ENCODE assay signal across 21 mouse cellular contexts in genomic region chr3:51555583-51555982, GRCm38 (mm10). TPM values are rescaled to one million over a fixed set of nuclear protein-coding genes. Genes with fewer than 3 reads are reported as not detected.
DNase-seq lines count a peak whose midpoint lies in the region; ATAC-seq lines count a peak whose summit lies in the region.
"Had no signal": no experiment of that assay in that cellular context is flagged by ENCODE, and none has a peak within 500 bp of the region (broad histone marks: within the 10 kb centered on the region; RNA-seq: fewer than 3 reads in every experiment).

No protein-coding gene starts in this region.

- no peaks in the 10 kb centered on the region for H3K27me3 ChIP-seq in forebrain, embryonic 10.5 days (ENCODE audit: poor library complexity, severe bottlenecking)
- no peaks in the 10 kb centered on the region for H3K27me3 ChIP-seq in forebrain, embryonic 13.5 days
- no peaks in the 10 kb centered on the region for H3K27me3 ChIP-seq in midbrain, embryonic 14.5 days (ENCODE audit: control insufficient read depth, insufficient read depth, low read length)
- H3K27me3 ChIP-seq: heart, embryonic 13.5 days; midbrain, embryonic 13.5 days had no signal

- 73% methylated on average over 8 of the region's 8 CpGs for WGBS in forebrain, embryonic 10.5 days
- WGBS in forebrain, embryonic 13.5 days = 59% methylated on average over 8 of the region's 8 CpGs
- WGBS in midbrain, embryonic 14.5 days = 70% methylated on average over 8 of the region's 8 CpGs

- H3K4me2 ChIP-seq in forebrain, embryonic 13.5 days = no peak overlapping the region
- no peak overlapping the region for H3K4me2 ChIP-seq in midbrain, embryonic 14.5 days (ENCODE audit: low read length)
- H3K4me2 ChIP-seq: heart, embryonic 13.5 days; liver, embryonic 11.5 days; midbrain, embryonic 13.5 days had no signal

- peaks cover 55% of the 10 kb centered on the region for H3K4me1 ChIP-seq in forebrain, embryonic 10.5 days
- H3K4me1 ChIP-seq in forebrain, embryonic 13.5 days = peaks cover 60% of the 10 kb centered on the region
- peaks cover 15% of the 10 kb centered on the region for H3K4me1 ChIP-seq in midbrain, embryonic 14.5 days (ENCODE audit: control insufficient read depth, insufficient read depth, low read length)

- H3K9me3 ChIP-seq in forebrain, embryonic 10.5 days = no peaks in the 10 kb centered on the region
- H3K9me3 ChIP-seq in forebrain, embryonic 13.5 days (replicated peaks) = no peaks in the 10 kb centered on the region
- no peaks in the 10 kb centered on the region for H3K9me3 ChIP-seq in midbrain, embryonic 14.5 days (ENCODE audit: control insufficient read depth, low read length)
- H3K9me3 ChIP-seq: heart, embryonic 13.5 days; midbrain, embryonic 13.5 days had no signal

- ATAC-seq in forebrain, embryonic 13.5 days = no peak
- peak; percentile 16 for ATAC-seq in granulocyte monocyte progenitor cell, adult 5-6 weeks (replicated peaks; ENCODE audit: poor library complexity, severe bottlenecking)
- no peak for ATAC-seq in midbrain, embryonic 14.5 days (ENCODE audit: low FRiP score, low TSS enrichment)
- ATAC-seq: activated CD4-positive, CD25-positive, alpha-beta regulatory T cell, adult 4 months; forebrain, embryonic 14.5 days; inflammation-experienced regulatory T-cells, adult 6 months; midbrain, embryonic 13.5 days had no signal

- DNase-seq in forebrain, embryonic 10.5 days (ENCODE audit: extremely low spot score, low spot score) = no peak
- DNase-seq in 3T3-L1 (ENCODE audit: low read depth, low spot score) (peak; percentile 66), A20 (ENCODE audit: low read depth, low spot score) (peak; percentile 40)
- DNase-seq in midbrain, embryonic 14.5 days = no peak
- DNase-seq in right cerebral cortex, postnatal 4 days = no peak
- DNase-seq: heart, postnatal 4 days; kidney, adult 9 months; layer of hippocampus, postnatal 36 days; left cerebral cortex, postnatal 4 days; lung, adult 2 months; spleen, adult 18-20 months; thymus, adult 18-20 months had no signal

- peaks cover 14% of the 10 kb centered on the region for H3K36me3 ChIP-seq in forebrain, embryonic 10.5 days (replicated peaks)
- peaks cover 4% of the 10 kb centered on the region; the same call in 1 of the 2 replicates for H3K36me3 ChIP-seq in forebrain, embryonic 13.5 days (ENCODE audit: poor library complexity, severe bottlenecking)
- H3K36me3 ChIP-seq in midbrain, embryonic 14.5 days (ENCODE audit: control insufficient read depth, insufficient read depth, low read length) = no peaks in the 10 kb centered on the region
- H3K36me3 ChIP-seq: midbrain, embryonic 13.5 days had no signal

- H3K4me3 ChIP-seq in forebrain, embryonic 10.5 days = no peak overlapping the region
- no peak overlapping the region for H3K4me3 ChIP-seq in forebrain, embryonic 13.5 days
- H3K4me3 ChIP-seq in midbrain, embryonic 14.5 days (replicated peaks; ENCODE audit: low read depth, low read length) = no peak overlapping the region
- H3K4me3 ChIP-seq: heart, embryonic 13.5 days; midbrain, embryonic 13.5 days had no signal

- H3K9ac ChIP-seq in forebrain, embryonic 13.5 days = no peak overlapping the region
- no peak overlapping the region for H3K9ac ChIP-seq in midbrain, embryonic 14.5 days (replicated peaks; ENCODE audit: low read length)
- H3K9ac ChIP-seq: heart, embryonic 13.5 days; midbrain, embryonic 13.5 days had no signal

- H3K27ac ChIP-seq in forebrain, embryonic 10.5 days = 0 out of 2 replicates have a peak overlapping the region, but pooled peaks have one; percentile 18
- H3K27ac ChIP-seq in forebrain, embryonic 13.5 days = no peak overlapping the region
- H3K27ac ChIP-seq in midbrain, embryonic 14.5 days (replicated peaks; ENCODE audit: low read depth, low read length) = no peak overlapping the region
- H3K27ac ChIP-seq: heart, embryonic 13.5 days; macrophage; midbrain, embryonic 13.5 days had no signal

RNA-seq across cellular contexts. Expression of gene Setd7, which starts 5.1 kb away (rescaled TPM):
- polyA plus RNA-seq in forebrain, embryonic 10.5 days (2016; fragmentation: Nextera tagmentation; extraction: Ambion mirVana) = 5.0 TPM in 2 replicates
- 5.1 TPM in 2 replicates for polyA plus RNA-seq in forebrain, embryonic 13.5 days (2015; fragmentation: Nextera tagmentation; extraction: Ambion mirVana)
- 37.3 and 41.6 TPM in 2 replicates for total RNA-seq in granulocyte monocyte progenitor cell, adult 5-6 weeks (2014; fragmentation: Nextera tagmentation)
- total RNA-seq in granulocyte monocyte progenitor cell, adult 5-6 weeks (2017) = 26.5 and 29.9 TPM in 2 replicates
- polyA plus RNA-seq in midbrain, embryonic 14.5 days (2014; fragmentation: Nextera tagmentation; extraction: Ambion mirVana) = 3.4 and 3.6 TPM in 2 replicates

Comparison
In these comparisons a context has a peak if more than half of its experiments do, and no peak if none do; other contexts are left out.
1. DNase-seq: peak in 3T3-L1 (single experiment) and A20 (single experiment); none in forebrain, embryonic 10.5 days (single experiment), midbrain, embryonic 14.5 days (single experiment) and right cerebral cortex, postnatal 4 days (single experiment).